Mouse (Mus musculus): ENCODE measurements around the gene Olfr951. TPM values are rescaled to one million over a fixed set of nuclear protein-coding genes. Genes with fewer than 3 reads are reported as not detected.

Gene Olfr951
- polyA plus RNA-seq (2015; fragmentation: Nextera tagmentation; extraction: Ambion mirVana) = not detected in 2 replicates

- no peak within 1 kb of the TSS for H3K4me3 ChIP-seq
- no peaks in the 10 kb centered on the region for H3K27me3 ChIP-seq
- no peaks in the 10 kb centered on the region for H3K4me1 ChIP-seq (replicated peaks)
- no peaks in the 10 kb centered on the region for H3K9me3 ChIP-seq (replicated peaks)
- no peaks in the 10 kb centered on the region for H3K36me3 ChIP-seq
- H3K9ac ChIP-seq = no peak within 1 kb of the TSS
- ATAC-seq (replicated peaks; ENCODE audit: insufficient number of reproducible peaks, insufficient read depth, low FRiP score, low read depth) = no peak
- no peak within 1 kb of the TSS for H3K27ac ChIP-seq
- whole genome bisulfite sequencing = 78% methylated on average over 2 of the region's 2 CpGs
- no peak within 1 kb of the TSS for H3K4me2 ChIP-seq
These were observed at the start of gene Olfr951 for GRCm38 (mm10) chr9:39387110-39387509. Gene Olfr951, plus strand, starts transcription at chr9:39387410.

- H3K4me1 ChIP-seq (replicated peaks) = no peaks in the 10 kb centered on the region
- ATAC-seq (replicated peaks; ENCODE audit: insufficient number of reproducible peaks, insufficient read depth, low FRiP score, low read depth) = no peak
- H3K9ac ChIP-seq = no peak within 1 kb of the TSS
- H3K4me2 ChIP-seq = no peak within 1 kb of the TSS
- H3K9me3 ChIP-seq (replicated peaks) = no peaks in the 10 kb centered on the region
- H3K4me3 ChIP-seq = no peak within 1 kb of the TSS
- H3K27ac ChIP-seq = no peak within 1 kb of the TSS
- no peaks in the 10 kb centered on the region for H3K36me3 ChIP-seq
- no peaks in the 10 kb centered on the region for H3K27me3 ChIP-seq
These were observed 39.8 kb downstream of the Olfr951 start, which contains the start of gene Olfr952 for GRCm38 (mm10) chr9:39427048-39427447. Gene Olfr952, minus strand, starts transcription at chr9:39427148.

Other genes starting within 250 kb of the Olfr951 start
- gene Olfr943, start 221.1 kb upstream of the Olfr951 start, polyA plus RNA-seq (2015; fragmentation: Nextera tagmentation; extraction: Ambion mirVana) = not detected in 2 replicates
- gene Olfr944, start 185.5 kb upstream of the Olfr951 start, polyA plus RNA-seq (2015; fragmentation: Nextera tagmentation; extraction: Ambion mirVana) = not detected in 2 replicates
- not detected in 2 replicates for gene Olfr1537, start 137.4 kb upstream of the Olfr951 start, polyA plus RNA-seq (2015; fragmentation: Nextera tagmentation; extraction: Ambion mirVana)
- not detected in 2 replicates for gene Olfr945, start 110.6 kb upstream of the Olfr951 start, polyA plus RNA-seq (2015; fragmentation: Nextera tagmentation; extraction: Ambion mirVana)
- not detected in 2 replicates for gene Olfr948, start 61.4 kb upstream of the Olfr951 start, polyA plus RNA-seq (2015; fragmentation: Nextera tagmentation; extraction: Ambion mirVana)
- not detected in 2 replicates for gene Olfr952, start 39.7 kb downstream of the Olfr951 start, polyA plus RNA-seq (2015; fragmentation: Nextera tagmentation; extraction: Ambion mirVana)
- gene Olfr954, start 69.3 kb downstream of the Olfr951 start, polyA plus RNA-seq (2015; fragmentation: Nextera tagmentation; extraction: Ambion mirVana) = not detected in 2 replicates
- not detected in 2 replicates for gene Olfr955, start 84.5 kb downstream of the Olfr951 start, polyA plus RNA-seq (2015; fragmentation: Nextera tagmentation; extraction: Ambion mirVana)
- gene Olfr44, start 106.6 kb downstream of the Olfr951 start, polyA plus RNA-seq (2015; fragmentation: Nextera tagmentation; extraction: Ambion mirVana) = not detected in 2 replicates
- not detected in 2 replicates for gene Olfr957, start 128.4 kb downstream of the Olfr951 start, polyA plus RNA-seq (2015; fragmentation: Nextera tagmentation; extraction: Ambion mirVana)
- not detected in 2 replicates for gene Olfr958, start 166.6 kb downstream of the Olfr951 start, polyA plus RNA-seq (2015; fragmentation: Nextera tagmentation; extraction: Ambion mirVana)
- gene Olfr959, start 188.2 kb downstream of the Olfr951 start, polyA plus RNA-seq (2015; fragmentation: Nextera tagmentation; extraction: Ambion mirVana) = not detected in 2 replicates
- gene AW551984, start 217.0 kb downstream of the Olfr951 start, polyA plus RNA-seq (2015; fragmentation: Nextera tagmentation; extraction: Ambion mirVana) = 8.2 and 11.3 TPM in 2 replicates
- not detected in 2 replicates for gene Olfr148, start 223.2 kb downstream of the Olfr951 start, polyA plus RNA-seq (2015; fragmentation: Nextera tagmentation; extraction: Ambion mirVana)
- not detected in 2 replicates for gene Olfr960, start 234.0 kb downstream of the Olfr951 start, polyA plus RNA-seq (2015; fragmentation: Nextera tagmentation; extraction: Ambion mirVana)

Measured in heart, embryonic 15.5 days (tissue).